Mouse (Mus musculus): ENCODE results near the gene Fgfr4. TPM values are rescaled to one million over a fixed set of nuclear protein-coding genes. Genes with fewer than 3 reads are reported as not detected.

Fgfr4 gene
- polyA plus RNA-seq, 1 experiment: not detected

- 99% methylated on average over 2 of the region's 2 CpGs for whole genome bisulfite sequencing
- TF ChIP-seq CTCF (IDR thresholded peaks at IDR 0.05; ENCODE audit: insufficient read depth, low read depth, low read length) (no peak), POLR2A (IDR thresholded peaks at IDR 0.05; ENCODE audit: insufficient read depth, low read depth, low read length) (no peak)
Observed at GRCm38 (mm10) chr13:55133448-55133847, 19.0 kb upstream of the Fgfr4 start, which contains the start of gene Gm17617. TSS of gene Gm17617 (minus strand) at chr13:55133548.

GRCm38 (mm10) chr13:55135382-55135781 lies 17.1 kb upstream of the Fgfr4 start:
- WGBS: 16% methylated on average over 5 of the region's 5 CpGs
- TF ChIP-seq POLR2A (IDR thresholded peaks at IDR 0.05; ENCODE audit: insufficient read depth, low read depth, low read length) (no peak), CTCF (IDR thresholded peaks at IDR 0.05; ENCODE audit: insufficient read depth, low read depth, low read length) (no peak)
- H3K27ac ChIP-seq (ENCODE audit: insufficient read depth, low read depth, low read length): no peak overlapping the region
- H3K4me3 ChIP-seq (ENCODE audit: insufficient read depth, low read depth, low read length): no peak overlapping the region
- no peaks in the 10 kb centered on the region for H3K4me1 ChIP-seq (ENCODE audit: control insufficient read depth, insufficient read depth, low read length)

More at GRCm38 (mm10) chr13:55133448-55133847, 19.0 kb upstream of the Fgfr4 start, which contains the start of gene Gm17617:
- Histone ChIP-seq H3K4me3 (ENCODE audit: insufficient read depth, low read depth, low read length) (no peak within 1 kb of the TSS), H3K4me1 (ENCODE audit: control insufficient read depth, insufficient read depth, low read length) (no peaks in the 10 kb centered on the region), H3K27ac (ENCODE audit: insufficient read depth, low read depth, low read length) (no peak within 1 kb of the TSS)

GRCm38 (mm10) chr13:55140271-55140670 lies 12.2 kb upstream of the Fgfr4 start:
- no peak overlapping the region for H3K27ac ChIP-seq (ENCODE audit: insufficient read depth, low read depth, low read length)
- TF ChIP-seq POLR2A (IDR thresholded peaks at IDR 0.05; ENCODE audit: insufficient read depth, low read depth, low read length): no peak
- TF ChIP-seq CTCF (IDR thresholded peaks at IDR 0.05; ENCODE audit: insufficient read depth, low read depth, low read length): no peak
- whole genome bisulfite sequencing: 65% methylated on average over 2 of the region's 2 CpGs
- H3K4me3 ChIP-seq (ENCODE audit: insufficient read depth, low read depth, low read length): no peak overlapping the region
- no peaks in the 10 kb centered on the region for H3K4me1 ChIP-seq (ENCODE audit: control insufficient read depth, insufficient read depth, low read length)

GRCm38 (mm10) chr13:55153951-55154350 lies 1.5 kb downstream of the Fgfr4 start:
- TF ChIP-seq CTCF (IDR thresholded peaks at IDR 0.05; ENCODE audit: insufficient read depth, low read depth, low read length) (no peak), POLR2A (IDR thresholded peaks at IDR 0.05; ENCODE audit: insufficient read depth, low read depth, low read length) (no peak)
- 95% methylated on average over 5 of the region's 5 CpGs for WGBS
- H3K4me1 ChIP-seq (ENCODE audit: control insufficient read depth, insufficient read depth, low read length): peaks cover 11% of the 10 kb centered on the region
- no peak overlapping the region for H3K27ac ChIP-seq (ENCODE audit: insufficient read depth, low read depth, low read length)
- H3K4me3 ChIP-seq (ENCODE audit: insufficient read depth, low read depth, low read length): no peak overlapping the region

GRCm38 (mm10) chr13:55162365-55162764 lies 9.9 kb downstream of the Fgfr4 start:
- Histone ChIP-seq H3K4me1 (ENCODE audit: control insufficient read depth, insufficient read depth, low read length) (no peaks in the 10 kb centered on the region), H3K4me3 (ENCODE audit: insufficient read depth, low read depth, low read length) (no peak overlapping the region), H3K27ac (ENCODE audit: insufficient read depth, low read depth, low read length) (no peak overlapping the region)
- WGBS: 84% methylated on average over 7 of the region's 7 CpGs
- TF ChIP-seq POLR2A (IDR thresholded peaks at IDR 0.05; ENCODE audit: insufficient read depth, low read depth, low read length) (no peak), CTCF (IDR thresholded peaks at IDR 0.05; ENCODE audit: insufficient read depth, low read depth, low read length) (no peak)

- Histone ChIP-seq H3K4me1 (ENCODE audit: control insufficient read depth, insufficient read depth, low read length) (peaks cover 7% of the 10 kb centered on the region), H3K27ac (ENCODE audit: insufficient read depth, low read depth, low read length) (no peak overlapping the region), H3K4me3 (ENCODE audit: insufficient read depth, low read depth, low read length) (no peak overlapping the region)
- 78% methylated on average over 5 of the region's 5 CpGs for WGBS
- TF ChIP-seq CTCF (IDR thresholded peaks at IDR 0.05; ENCODE audit: insufficient read depth, low read depth, low read length): no peak
- TF ChIP-seq POLR2A (IDR thresholded peaks at IDR 0.05; ENCODE audit: insufficient read depth, low read depth, low read length): no peak
Observed at GRCm38 (mm10) chr13:55163553-55163952, 11.1 kb downstream of the Fgfr4 start.

- H3K27ac ChIP-seq (ENCODE audit: insufficient read depth, low read depth, low read length): no peak overlapping the region
- no peak overlapping the region for H3K4me3 ChIP-seq (ENCODE audit: insufficient read depth, low read depth, low read length)
- 92% methylated on average over 16 of the region's 16 CpGs for WGBS
- TF ChIP-seq POLR2A (IDR thresholded peaks at IDR 0.05; ENCODE audit: insufficient read depth, low read depth, low read length): no peak
- no peak for TF ChIP-seq CTCF (IDR thresholded peaks at IDR 0.05; ENCODE audit: insufficient read depth, low read depth, low read length)
- peaks cover 14% of the 10 kb centered on the region for H3K4me1 ChIP-seq (ENCODE audit: control insufficient read depth, insufficient read depth, low read length)
Observed at GRCm38 (mm10) chr13:55165831-55166339, 13.4 kb downstream of the Fgfr4 start.

GRCm38 (mm10) chr13:55166806-55167725 lies 14.6 kb downstream of the Fgfr4 start:
- no peak for TF ChIP-seq CTCF (IDR thresholded peaks at IDR 0.05; ENCODE audit: insufficient read depth, low read depth, low read length)
- TF ChIP-seq POLR2A (IDR thresholded peaks at IDR 0.05; ENCODE audit: insufficient read depth, low read depth, low read length): 0 out of 2 replicates have a peak, but pooled peaks have one; percentile 13
- Histone ChIP-seq H3K27ac (ENCODE audit: insufficient read depth, low read depth, low read length) (no peak overlapping the region), H3K4me3 (ENCODE audit: insufficient read depth, low read depth, low read length) (no peak overlapping the region), H3K4me1 (ENCODE audit: control insufficient read depth, insufficient read depth, low read length) (peaks cover 21% of the 10 kb centered on the region)
- 93% methylated on average over 32 of the region's 32 CpGs for WGBS

GRCm38 (mm10) chr13:55167798-55168197 lies 15.4 kb downstream of the Fgfr4 start:
- H3K4me1 ChIP-seq (ENCODE audit: control insufficient read depth, insufficient read depth, low read length): peaks cover 26% of the 10 kb centered on the region
- no peak for TF ChIP-seq CTCF (IDR thresholded peaks at IDR 0.05; ENCODE audit: insufficient read depth, low read depth, low read length)
- H3K4me3 ChIP-seq (ENCODE audit: insufficient read depth, low read depth, low read length): no peak overlapping the region
- no peak overlapping the region for H3K27ac ChIP-seq (ENCODE audit: insufficient read depth, low read depth, low read length)
- 88% methylated on average over 11 of the region's 11 CpGs for WGBS
